Mouse (Mus musculus) C2C12 (cell line): ENCODE results near the gene Scnm1.

ENCODE experiments used
- CTCF ChIP-seq: IDR thresholded peaks from one replicate; pipeline ENCODE4 v1.5.1; 2011; ENCODE audit not compliant: control insufficient read depth, insufficient read depth, insufficient read length
- MYOG ChIP-seq: IDR thresholded peaks from one replicate; pipeline ENCODE4 v1.6.1; 2011; ENCODE audit not compliant: control insufficient read depth, insufficient read length; ENCODE audit errors: extremely low read depth

- TF ChIP-seq CTCF (no peak), MYOG (no peak)
These were observed 28.5 kb upstream of the Scnm1 start for GRCm38 (mm10) chr3:95162345-95162628.
